Mouse (Mus musculus): Measurements from ENCODE around the gene Gm28305. TPM values are rescaled to one million over a fixed set of nuclear protein-coding genes. Genes with fewer than 3 reads are reported as not detected.

Gene Gm28305
- polyA plus RNA-seq, 1 experiment from 2014 or later = not detected

- H3K27ac ChIP-seq (ENCODE audit: low read depth) = no peak overlapping the region
- peaks cover 16% of the 10 kb centered on the region for H3K36me3 ChIP-seq (replicated peaks; ENCODE audit: insufficient read depth, low read length)
- H3K4me3 ChIP-seq (ENCODE audit: low read depth, low read length) = no peak overlapping the region
- 84% methylated on average over 11 of the region's 11 CpGs for WGBS (ENCODE audit: insufficient replicate concordance)
- no peaks in the 10 kb centered on the region for H3K4me1 ChIP-seq (ENCODE audit: insufficient read depth)
- ATAC-seq (no peak), DNase-seq (no peak)
- no peak for TF ChIP-seq CTCF (IDR thresholded peaks at IDR 0.05; ENCODE audit: low read depth)
- no peak for TF ChIP-seq EP300 (IDR thresholded peaks at IDR 0.05; ENCODE audit: low read depth)
- H3K9me3 ChIP-seq (ENCODE audit: low read length) = no peaks in the 10 kb centered on the region
- H3K27me3 ChIP-seq (ENCODE audit: insufficient read depth, low read length) = no peaks in the 10 kb centered on the region
- no peak overlapping the region for H3K9ac ChIP-seq (replicated peaks)
- no peak overlapping the region for H3K4me2 ChIP-seq (ENCODE audit: low read depth, low read length)
Measured at GRCm38 (mm10) chr9:104099060-104099459, 58.6 kb downstream of the Gm28305 start.

- DNase-seq = no peak
- Histone ChIP-seq H3K4me1 (ENCODE audit: insufficient read depth) (no peaks in the 10 kb centered on the region), H3K27ac (ENCODE audit: low read depth) (no peak overlapping the region), H3K27me3 (ENCODE audit: insufficient read depth, low read length) (no peaks in the 10 kb centered on the region), H3K4me3 (ENCODE audit: low read depth, low read length) (no peak overlapping the region), H3K9me3 (ENCODE audit: low read length) (no peaks in the 10 kb centered on the region), H3K36me3 (replicated peaks; ENCODE audit: insufficient read depth, low read length) (peaks cover 10% of the 10 kb centered on the region), H3K9ac (replicated peaks) (no peak overlapping the region), H3K4me2 (ENCODE audit: low read depth, low read length) (no peak overlapping the region)
- TF ChIP-seq EP300 (IDR thresholded peaks at IDR 0.05; ENCODE audit: low read depth) = no peak
- no peak for TF ChIP-seq CTCF (IDR thresholded peaks at IDR 0.05; ENCODE audit: low read depth)
- WGBS (ENCODE audit: insufficient replicate concordance) = 71% methylated on average over 7 of the region's 7 CpGs
- no peak for ATAC-seq
Measured at GRCm38 (mm10) chr9:104100822-104101221, 60.4 kb downstream of the Gm28305 start.

GRCm38 (mm10) chr9:104101458-104101857, 61.0 kb downstream of the Gm28305 start:
- 57% methylated on average over 3 of the region's 3 CpGs for WGBS (ENCODE audit: insufficient replicate concordance)
- H3K4me2 ChIP-seq (ENCODE audit: low read depth, low read length) = no peak overlapping the region
- no peaks in the 10 kb centered on the region for H3K4me1 ChIP-seq (ENCODE audit: insufficient read depth)
- peaks cover 10% of the 10 kb centered on the region for H3K36me3 ChIP-seq (replicated peaks; ENCODE audit: insufficient read depth, low read length)
- no peaks in the 10 kb centered on the region for H3K27me3 ChIP-seq (ENCODE audit: insufficient read depth, low read length)
- DNase-seq (no peak), ATAC-seq (no peak)
- no peak overlapping the region for H3K27ac ChIP-seq (ENCODE audit: low read depth)
- H3K9me3 ChIP-seq (ENCODE audit: low read length) = no peaks in the 10 kb centered on the region
- no peak overlapping the region for H3K9ac ChIP-seq (replicated peaks)
- H3K4me3 ChIP-seq (ENCODE audit: low read depth, low read length) = no peak overlapping the region
- no peak for TF ChIP-seq CTCF (IDR thresholded peaks at IDR 0.05; ENCODE audit: low read depth)
- TF ChIP-seq EP300 (IDR thresholded peaks at IDR 0.05; ENCODE audit: low read depth) = no peak

GRCm38 (mm10) chr9:104102301-104102700, 61.8 kb downstream of the Gm28305 start:
- Histone ChIP-seq H3K9ac (replicated peaks) (no peak overlapping the region), H3K27ac (ENCODE audit: low read depth) (no peak overlapping the region), H3K4me1 (ENCODE audit: insufficient read depth) (no peaks in the 10 kb centered on the region), H3K9me3 (ENCODE audit: low read length) (no peaks in the 10 kb centered on the region), H3K4me3 (ENCODE audit: low read depth, low read length) (no peak overlapping the region), H3K4me2 (ENCODE audit: low read depth, low read length) (no peak overlapping the region), H3K36me3 (replicated peaks; ENCODE audit: insufficient read depth, low read length) (peaks cover 10% of the 10 kb centered on the region), H3K27me3 (ENCODE audit: insufficient read depth, low read length) (no peaks in the 10 kb centered on the region)
- DNase-seq (no peak), ATAC-seq (no peak)
- WGBS (ENCODE audit: insufficient replicate concordance) = 63% methylated on average over 6 of the region's 6 CpGs
- TF ChIP-seq EP300 (IDR thresholded peaks at IDR 0.05; ENCODE audit: low read depth) (no peak), CTCF (IDR thresholded peaks at IDR 0.05; ENCODE audit: low read depth) (no peak)

GRCm38 (mm10) chr9:104102901-104103300, 62.4 kb downstream of the Gm28305 start:
- Histone ChIP-seq H3K4me1 (ENCODE audit: insufficient read depth) (no peaks in the 10 kb centered on the region), H3K4me3 (ENCODE audit: low read depth, low read length) (no peak overlapping the region), H3K27ac (ENCODE audit: low read depth) (no peak overlapping the region), H3K9ac (replicated peaks) (no peak overlapping the region), H3K27me3 (ENCODE audit: insufficient read depth, low read length) (no peaks in the 10 kb centered on the region), H3K4me2 (ENCODE audit: low read depth, low read length) (no peak overlapping the region), H3K36me3 (replicated peaks; ENCODE audit: insufficient read depth, low read length) (peaks cover 10% of the 10 kb centered on the region), H3K9me3 (ENCODE audit: low read length) (no peaks in the 10 kb centered on the region)
- TF ChIP-seq EP300 (IDR thresholded peaks at IDR 0.05; ENCODE audit: low read depth) (no peak), CTCF (IDR thresholded peaks at IDR 0.05; ENCODE audit: low read depth) (no peak)
- DNase-seq (no peak), ATAC-seq (no peak)
- 61% methylated on average over 2 of the region's 2 CpGs for WGBS (ENCODE audit: insufficient replicate concordance)

GRCm38 (mm10) chr9:104104986-104105385, 64.5 kb downstream of the Gm28305 start:
- Histone ChIP-seq H3K4me3 (ENCODE audit: low read depth, low read length) (no peak overlapping the region), H3K4me1 (ENCODE audit: insufficient read depth) (no peaks in the 10 kb centered on the region), H3K9ac (replicated peaks) (no peak overlapping the region), H3K36me3 (replicated peaks; ENCODE audit: insufficient read depth, low read length) (peaks cover 3% of the 10 kb centered on the region), H3K27me3 (ENCODE audit: insufficient read depth, low read length) (no peaks in the 10 kb centered on the region), H3K4me2 (ENCODE audit: low read depth, low read length) (no peak overlapping the region), H3K9me3 (ENCODE audit: low read length) (no peaks in the 10 kb centered on the region), H3K27ac (ENCODE audit: low read depth) (no peak overlapping the region)
- DNase-seq (no peak), ATAC-seq (no peak)
- WGBS (ENCODE audit: insufficient replicate concordance) = 93% methylated on average over 2 of the region's 2 CpGs
- no peak for TF ChIP-seq CTCF (IDR thresholded peaks at IDR 0.05; ENCODE audit: low read depth)
- no peak for TF ChIP-seq EP300 (IDR thresholded peaks at IDR 0.05; ENCODE audit: low read depth)

GRCm38 (mm10) chr9:104106930-104107329, 66.5 kb downstream of the Gm28305 start:
- ATAC-seq (no peak), DNase-seq (no peak)
- Histone ChIP-seq H3K36me3 (replicated peaks; ENCODE audit: insufficient read depth, low read length) (peaks cover 6% of the 10 kb centered on the region), H3K27me3 (ENCODE audit: insufficient read depth, low read length) (no peaks in the 10 kb centered on the region), H3K9ac (replicated peaks) (no peak overlapping the region), H3K27ac (ENCODE audit: low read depth) (no peak overlapping the region), H3K4me3 (ENCODE audit: low read depth, low read length) (no peak overlapping the region), H3K4me1 (ENCODE audit: insufficient read depth) (no peaks in the 10 kb centered on the region), H3K9me3 (ENCODE audit: low read length) (peaks cover 4% of the 10 kb centered on the region; the same call in 1 of the 2 replicates), H3K4me2 (ENCODE audit: low read depth, low read length) (no peak overlapping the region)
- WGBS (ENCODE audit: insufficient replicate concordance) = 72% methylated on average over 9 of the region's 9 CpGs
- TF ChIP-seq EP300 (IDR thresholded peaks at IDR 0.05; ENCODE audit: low read depth) (no peak), CTCF (IDR thresholded peaks at IDR 0.05; ENCODE audit: low read depth) (no peak)
